Mouse (Mus musculus) forebrain, embryonic 10.5 days (tissue): Measurements from ENCODE around the gene Mthfd1l. TPM values are rescaled to one million over a fixed set of nuclear protein-coding genes. Genes with fewer than 3 reads are reported as not detected.
"Not testable (repeated sequence)": the region's sequence is repeated elsewhere in the genome, so short reads cannot be mapped to it uniquely, and the experiment has no call there.

Experiments used
- DNase-seq: peaks from one replicate; pipeline ENCODE4 v3.0.0-alpha.2; 2017; ENCODE audit warnings: low spot score; ENCODE audit errors: extremely low spot score
- H3K27ac ChIP-seq: fragments of 300-500 bp; sonication (generic); 2 replicates; pipeline ENCODE4 v1.5.1; 2016; ENCODE audit warnings: mild to moderate bottlenecking
- H3K27me3 ChIP-seq: fragments of 300-500 bp; sonication (generic); 2 replicates; pipeline ENCODE4 v1.6.1; 2016; ENCODE audit warnings: mild to moderate bottlenecking; ENCODE audit not compliant: poor library complexity, severe bottlenecking
- H3K36me3 ChIP-seq: fragments of 300-500 bp; sonication (generic); replicated peaks from 2 replicates; pipeline ENCODE4 v1.6.1; 2016; ENCODE audit warnings: mild to moderate bottlenecking, moderate library complexity
- H3K4me1 ChIP-seq: fragments of 300-500 bp; sonication (generic); 2 replicates; pipeline ENCODE4 v1.6.1; 2016
- H3K4me3 ChIP-seq: fragments of 300-500 bp; sonication (generic); 2 replicates; pipeline ENCODE4 v1.5.1; 2016; ENCODE audit warnings: mild to moderate bottlenecking, moderate library complexity
- H3K9me3 ChIP-seq: fragments of 300-500 bp; sonication (generic); 2 replicates; pipeline ENCODE4 v1.6.1; 2016; ENCODE audit warnings: mild to moderate bottlenecking, moderate library complexity
- WGBS: fragments of 180-500 bp; shearing (Covaris S2); methylation state at CpG from one replicate; pipeline ENCODE4 v1.1.7; 2016; 5-methylcytosine and 5-hydroxymethylcytosine counted together
- polyA plus RNA-seq: library from polyadenylated mRNA; unstranded; fragments of >200 nt; fragmentation: Nextera tagmentation; extraction: Ambion mirVana; gene quantifications from 2 replicates; pipeline ENCODE4 v1.2.1, GENCODE M21; 2016

Mthfd1l gene
- polyA plus RNA-seq, 1 experiment from 2014 or later = 26.8 TPM

DNA sequence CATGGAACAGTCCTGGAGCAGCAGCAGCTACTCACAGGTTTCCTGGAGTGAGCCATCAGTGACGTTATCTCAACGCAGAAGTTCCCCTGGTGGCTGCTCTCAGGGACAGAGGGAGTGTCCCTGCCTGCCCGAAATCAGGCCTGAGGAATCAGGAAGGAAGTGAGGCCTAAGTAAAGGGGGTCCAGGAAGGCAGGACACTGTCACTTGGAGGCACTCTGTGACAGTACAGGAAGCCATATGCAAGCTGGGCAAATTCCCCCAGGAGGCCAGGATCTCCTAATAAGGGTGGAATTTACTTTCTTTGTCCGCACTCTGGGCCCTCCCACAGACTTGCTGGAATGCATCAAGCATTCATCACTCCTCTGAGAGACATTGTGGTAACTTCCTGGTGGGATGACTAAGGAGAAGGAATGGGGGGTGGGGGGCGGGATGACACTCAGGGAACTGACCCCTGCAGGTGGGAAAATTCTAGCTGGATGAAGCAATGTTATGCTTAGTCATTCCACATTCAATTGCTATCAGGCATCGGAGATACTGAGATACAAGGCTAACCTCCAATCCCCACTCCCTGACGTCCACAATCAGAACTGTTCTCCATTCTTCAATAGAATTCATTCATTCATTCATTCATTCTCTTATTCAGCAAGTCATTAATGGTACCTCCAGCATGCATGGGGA lies 134.9 kb downstream of the Mthfd1l start:
- Histone ChIP-seq H3K9me3 (no peaks in the 10 kb centered on the region), H3K27me3 (no peaks in the 10 kb centered on the region), H3K4me1 (peaks cover 44% of the 10 kb centered on the region), H3K27ac (peak overlapping the region; percentile 82), H3K36me3 (peaks cover 32% of the 10 kb centered on the region), H3K4me3 (no peak overlapping the region)
- WGBS = 30% methylated on average over 7 of the region's 7 CpGs
- DNase-seq = peak; percentile 41

DNA sequence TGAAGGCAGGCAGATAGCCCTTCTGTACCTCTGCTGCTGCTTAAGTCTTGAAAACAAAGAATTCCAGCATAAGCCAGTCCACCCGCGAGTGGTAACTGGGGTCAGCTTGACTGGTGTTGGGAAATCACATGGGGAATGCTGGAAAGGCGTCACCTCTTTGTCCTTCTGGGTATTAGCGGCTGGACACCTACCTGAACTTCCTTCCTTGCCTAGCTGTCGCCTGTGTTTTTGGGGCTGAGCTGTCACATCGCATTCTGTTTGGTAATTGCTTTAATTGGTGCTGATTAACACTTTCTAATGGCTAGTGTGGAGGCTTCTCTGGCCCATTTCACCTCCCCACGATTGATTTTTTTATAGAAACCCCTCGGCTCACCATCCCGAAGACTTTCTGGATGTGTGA lies 135.5 kb downstream of the Mthfd1l start:
- peaks cover 25% of the 10 kb centered on the region for H3K36me3 ChIP-seq
- H3K9me3 ChIP-seq = no peaks in the 10 kb centered on the region
- no peak overlapping the region for H3K4me3 ChIP-seq
- peak overlapping the region; percentile 82 for H3K27ac ChIP-seq
- DNase-seq = no peak
- H3K4me1 ChIP-seq = peaks cover 48% of the 10 kb centered on the region
- H3K27me3 ChIP-seq = no peaks in the 10 kb centered on the region
- WGBS = 71% methylated on average over 9 of the region's 9 CpGs

DNA sequence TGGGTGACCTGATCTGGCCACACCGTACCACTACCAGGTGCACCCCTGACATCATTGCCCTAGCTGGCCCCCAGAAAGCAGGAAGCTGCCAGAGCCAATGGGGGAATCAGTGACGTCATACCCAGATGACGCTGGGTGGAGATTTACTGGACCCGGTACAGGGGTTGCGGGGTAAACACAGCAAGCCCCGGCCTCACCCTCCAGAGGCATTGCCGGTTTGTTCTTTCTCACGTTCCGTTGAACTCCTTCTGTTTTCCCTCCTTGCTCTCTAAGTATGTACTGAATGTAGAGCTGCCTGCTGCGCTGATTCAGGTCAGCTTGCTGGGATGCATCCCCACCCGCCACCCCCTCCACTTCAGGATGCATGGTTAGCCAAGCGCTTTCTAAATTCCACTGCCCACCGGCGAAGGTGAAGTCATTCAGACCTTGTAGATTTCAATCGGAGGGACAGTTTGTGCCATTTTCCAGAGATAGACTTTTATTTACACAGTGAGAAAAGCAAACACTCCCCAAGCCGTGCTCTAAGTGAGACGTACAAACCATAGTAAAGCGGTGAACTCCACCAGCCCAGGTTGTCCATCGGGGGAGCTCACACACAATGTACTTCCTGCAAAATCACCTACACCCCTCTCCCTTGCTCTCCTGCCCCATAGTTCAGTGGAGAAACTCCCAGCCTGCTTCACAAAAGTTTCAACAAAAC lies 138.3 kb downstream of the Mthfd1l start:
- Histone ChIP-seq H3K36me3 (peaks cover 24% of the 10 kb centered on the region; the same call in 1 of the 2 replicates), H3K27ac (peak overlapping the region; percentile 41), H3K4me3 (no peak overlapping the region), H3K27me3 (no peaks in the 10 kb centered on the region), H3K9me3 (no peaks in the 10 kb centered on the region), H3K4me1 (peaks cover 38% of the 10 kb centered on the region)
- no peak for DNase-seq
- WGBS = 91% methylated on average over 19 of the region's 19 CpGs

DNA sequence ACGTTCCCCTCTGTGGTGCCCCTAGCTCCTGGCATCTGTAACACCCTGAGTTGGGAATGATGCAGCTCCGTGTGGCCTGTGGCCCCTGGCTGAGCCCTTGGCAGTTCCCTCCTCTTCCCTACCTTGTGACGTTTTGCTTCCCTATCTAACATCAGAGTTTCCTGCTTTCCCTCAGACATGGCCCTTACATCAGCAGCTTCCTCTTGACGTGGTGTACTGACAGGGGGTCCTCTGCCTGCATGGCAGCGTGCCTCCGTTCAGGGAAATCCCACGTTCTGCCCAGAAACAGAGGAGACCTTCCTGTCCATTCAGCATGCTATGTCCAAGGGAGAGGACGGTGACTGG lies 138.8 kb downstream of the Mthfd1l start:
- Histone ChIP-seq H3K36me3 (peaks cover 24% of the 10 kb centered on the region; the same call in 1 of the 2 replicates), H3K27me3 (no peaks in the 10 kb centered on the region), H3K4me3 (no peak overlapping the region), H3K9me3 (no peaks in the 10 kb centered on the region), H3K4me1 (peaks cover 33% of the 10 kb centered on the region), H3K27ac (peak overlapping the region; percentile 41; the same call in 1 of the 2 replicates)
- DNase-seq = no peak
- 84% methylated on average over 8 of the region's 8 CpGs for WGBS

DNA sequence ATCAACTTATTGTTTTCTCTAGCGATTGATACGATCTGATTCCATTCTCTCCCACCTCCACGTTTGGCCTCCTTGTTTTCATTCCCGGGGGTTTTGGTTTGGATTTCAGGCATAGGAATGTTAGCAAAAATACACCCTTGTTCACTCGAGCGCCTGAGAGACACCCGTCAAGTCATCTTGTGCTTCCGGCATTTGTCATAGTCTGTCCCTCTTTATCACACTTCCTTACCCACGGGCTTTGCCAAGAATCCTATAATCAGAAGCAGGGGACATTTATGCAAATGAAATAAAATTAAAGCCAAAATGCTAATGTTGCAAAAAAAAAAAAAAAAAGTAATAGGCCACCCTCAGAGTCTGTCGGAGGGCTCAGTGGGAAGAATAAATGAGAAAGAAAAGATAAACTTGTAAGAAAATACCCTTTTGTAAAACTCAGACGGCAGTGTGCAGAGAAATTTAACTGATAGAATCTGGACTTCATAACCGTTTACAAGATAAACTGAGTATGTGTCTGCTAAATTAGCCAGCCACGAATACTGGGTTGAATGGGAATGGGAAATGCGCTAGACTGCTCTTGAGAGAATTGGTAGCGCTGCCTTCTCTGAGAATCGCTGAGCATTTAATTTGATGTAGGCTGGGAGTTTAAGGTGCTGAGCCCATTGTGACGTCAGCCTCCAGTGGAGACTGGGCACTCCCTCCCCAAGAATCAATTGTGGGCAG lies 139.9 kb downstream of the Mthfd1l start:
- H3K9me3 ChIP-seq = no peaks in the 10 kb centered on the region
- 0 out of 2 replicates have a peak overlapping the region, but pooled peaks have one; percentile 8 for H3K27ac ChIP-seq
- H3K4me1 ChIP-seq = peaks cover 23% of the 10 kb centered on the region
- H3K27me3 ChIP-seq = no peaks in the 10 kb centered on the region
- 81% methylated on average over 17 of the region's 17 CpGs for WGBS
- peaks cover 24% of the 10 kb centered on the region; the same call in 1 of the 2 replicates for H3K36me3 ChIP-seq
- H3K4me3 ChIP-seq = no peak overlapping the region
- DNase-seq = no peak

DNA sequence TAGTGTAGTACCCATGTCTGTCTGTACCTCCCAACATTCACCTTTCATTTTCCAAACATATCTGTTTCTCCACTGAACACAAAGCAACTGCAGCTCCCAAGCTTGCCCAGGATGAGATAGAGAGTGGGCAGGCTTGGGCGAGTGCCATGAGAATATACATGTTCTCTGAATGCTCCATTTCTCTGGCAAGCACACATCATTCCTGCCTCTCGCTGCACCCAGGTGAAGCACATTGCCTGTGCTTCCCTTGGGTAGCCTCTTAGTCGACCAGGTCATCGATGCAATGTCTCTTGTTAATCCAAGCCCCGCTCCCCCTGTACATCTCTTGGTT lies 140.4 kb downstream of the Mthfd1l start:
- 91% methylated on average over 5 of the region's 5 CpGs for WGBS
- Histone ChIP-seq H3K4me3 (no peak overlapping the region), H3K36me3 (peaks cover 21% of the 10 kb centered on the region; the same call in 1 of the 2 replicates), H3K4me1 (peaks cover 18% of the 10 kb centered on the region), H3K27ac (no peak overlapping the region), H3K9me3 (no peaks in the 10 kb centered on the region), H3K27me3 (no peaks in the 10 kb centered on the region)
- no peak for DNase-seq

DNA sequence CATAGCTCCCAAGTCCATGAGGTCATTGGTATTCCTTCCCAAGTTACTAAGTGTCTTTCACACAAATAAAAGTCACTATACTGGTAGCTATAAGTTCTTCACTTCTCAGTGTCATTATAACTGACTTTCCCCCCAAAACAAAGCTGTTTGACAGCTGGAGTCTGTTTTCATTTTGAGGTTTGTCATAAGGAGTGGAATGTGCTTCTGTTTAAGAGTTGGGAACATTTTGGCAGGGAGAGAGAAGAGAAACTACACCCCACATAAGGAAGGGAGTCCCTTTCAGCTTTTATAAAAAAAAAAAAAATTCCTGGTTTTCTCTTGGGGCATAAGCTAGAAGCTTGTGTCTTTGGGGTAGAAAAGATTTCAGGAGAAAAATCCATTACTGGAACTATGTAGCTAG lies 143.7 kb downstream of the Mthfd1l start:
- Histone ChIP-seq H3K36me3 (peaks cover 16% of the 10 kb centered on the region), H3K4me1 (0 out of 2 replicates have a peak, but pooled peaks cover 4% of the 10 kb centered on the region), H3K27ac (no peak overlapping the region), H3K9me3 (no peaks in the 10 kb centered on the region), H3K27me3 (no peaks in the 10 kb centered on the region), H3K4me3 (no peak overlapping the region)
- DNase-seq = no peak

DNA sequence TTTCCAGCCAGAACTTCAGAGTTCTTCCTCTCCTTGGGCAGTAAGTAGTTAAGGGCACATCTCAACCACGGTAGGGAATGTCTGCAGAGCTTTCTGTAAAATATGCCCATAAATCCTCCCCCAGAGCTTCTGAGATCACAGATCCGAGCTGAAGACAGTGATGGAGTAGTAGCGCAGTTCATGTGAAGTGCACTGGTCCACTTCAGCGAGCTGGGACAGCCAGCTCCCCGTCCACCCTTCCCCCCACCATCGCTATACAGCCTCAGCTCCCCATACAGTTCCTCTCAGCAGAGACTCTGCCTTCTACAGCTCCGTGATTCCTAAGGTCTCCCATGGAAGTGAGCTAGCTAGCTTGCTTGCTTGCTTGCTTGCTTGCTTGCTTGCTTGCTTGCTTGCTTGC lies 144.2 kb downstream of the Mthfd1l start:
- 71% methylated on average over 7 of the region's 7 CpGs for WGBS
- Histone ChIP-seq H3K36me3 (peaks cover 13% of the 10 kb centered on the region), H3K27ac (no peak overlapping the region), H3K4me3 (no peak overlapping the region), H3K9me3 (no peaks in the 10 kb centered on the region), H3K4me1 (0 out of 2 replicates have a peak, but pooled peaks cover 4% of the 10 kb centered on the region), H3K27me3 (no peaks in the 10 kb centered on the region)
- DNase-seq = no peak

DNA sequence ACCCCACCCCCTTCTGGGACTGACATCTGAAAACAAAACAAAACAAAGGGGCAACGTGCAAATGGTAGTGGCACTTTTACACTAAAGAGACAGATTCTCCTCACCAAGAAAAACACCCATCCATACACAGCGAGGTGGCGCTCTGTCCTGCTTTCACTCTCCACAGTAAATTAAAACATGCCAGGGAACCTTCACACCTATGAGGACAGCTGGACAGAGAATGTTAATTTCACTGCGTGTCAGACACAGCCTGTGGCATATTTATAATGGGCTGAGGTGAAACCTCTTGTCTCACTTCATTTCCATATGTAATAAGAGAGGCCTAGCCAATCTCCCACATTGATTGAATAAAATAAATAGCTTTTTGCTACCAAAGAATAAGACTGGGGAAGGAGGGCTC lies 146.4 kb downstream of the Mthfd1l start:
- H3K4me3 ChIP-seq = no peak overlapping the region
- H3K36me3 ChIP-seq = peaks cover 10% of the 10 kb centered on the region
- 0 out of 2 replicates have a peak, but pooled peaks cover 1% of the 10 kb centered on the region for H3K4me1 ChIP-seq
- no peak for DNase-seq
- no peak overlapping the region for H3K27ac ChIP-seq
- 86% methylated on average over 4 of the region's 4 CpGs for WGBS
- H3K27me3 ChIP-seq = no peaks in the 10 kb centered on the region
- no peaks in the 10 kb centered on the region for H3K9me3 ChIP-seq

DNA sequence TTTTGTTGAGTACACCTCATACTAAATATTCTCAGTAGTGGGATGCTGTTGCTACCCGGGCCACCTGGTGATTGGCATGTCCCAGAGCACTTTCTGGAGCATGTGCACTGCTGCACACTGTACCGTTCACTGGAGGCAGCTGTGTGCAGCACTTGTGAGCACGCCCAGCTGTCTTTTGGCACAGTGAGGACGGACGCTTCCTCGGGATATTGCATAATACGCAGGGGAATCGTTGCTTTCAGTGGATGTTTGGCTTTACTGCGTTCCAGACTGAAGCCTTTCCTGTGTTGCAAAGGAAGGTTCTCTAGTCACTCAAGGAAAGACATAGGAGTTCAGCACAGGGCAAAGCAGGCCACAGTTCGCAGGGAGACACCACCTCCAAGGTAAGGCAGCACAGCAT lies 147.8 kb downstream of the Mthfd1l start:
- H3K9me3 ChIP-seq = no peaks in the 10 kb centered on the region
- 92% methylated on average over 10 of the region's 10 CpGs for WGBS
- DNase-seq = no peak
- no peak overlapping the region for H3K27ac ChIP-seq
- peaks cover 7% of the 10 kb centered on the region for H3K36me3 ChIP-seq
- peaks cover 6% of the 10 kb centered on the region; the same call in 1 of the 2 replicates for H3K4me1 ChIP-seq
- H3K4me3 ChIP-seq = no peak overlapping the region
- no peaks in the 10 kb centered on the region for H3K27me3 ChIP-seq

DNA sequence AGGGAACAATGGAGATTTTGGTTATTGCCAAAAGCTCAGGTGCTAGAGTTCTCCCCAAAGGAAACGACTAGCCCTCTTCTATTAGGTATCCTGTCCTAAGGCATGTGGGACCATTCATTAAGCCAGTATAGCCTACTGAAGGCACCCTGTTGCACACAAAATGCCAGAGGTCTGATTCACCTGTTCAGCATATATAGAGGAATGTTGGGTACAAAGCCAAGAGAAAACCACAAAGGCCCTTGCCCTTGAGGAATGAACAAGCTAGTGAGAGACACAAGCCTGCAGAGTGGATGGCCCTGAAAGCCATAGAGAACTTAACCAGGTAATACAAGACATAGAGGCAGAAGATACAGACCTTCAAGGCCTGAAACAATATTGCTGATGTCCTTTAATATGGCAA lies 148.3 kb downstream of the Mthfd1l start:
- Histone ChIP-seq H3K9me3 (no peaks in the 10 kb centered on the region), H3K27me3 (no peaks in the 10 kb centered on the region), H3K36me3 (peaks cover 7% of the 10 kb centered on the region), H3K4me3 (no peak overlapping the region), H3K4me1 (peaks cover 8% of the 10 kb centered on the region), H3K27ac (no peak overlapping the region)
- 91% methylated on average over 1 of the region's 1 CpGs for WGBS
- DNase-seq = no peak

DNA sequence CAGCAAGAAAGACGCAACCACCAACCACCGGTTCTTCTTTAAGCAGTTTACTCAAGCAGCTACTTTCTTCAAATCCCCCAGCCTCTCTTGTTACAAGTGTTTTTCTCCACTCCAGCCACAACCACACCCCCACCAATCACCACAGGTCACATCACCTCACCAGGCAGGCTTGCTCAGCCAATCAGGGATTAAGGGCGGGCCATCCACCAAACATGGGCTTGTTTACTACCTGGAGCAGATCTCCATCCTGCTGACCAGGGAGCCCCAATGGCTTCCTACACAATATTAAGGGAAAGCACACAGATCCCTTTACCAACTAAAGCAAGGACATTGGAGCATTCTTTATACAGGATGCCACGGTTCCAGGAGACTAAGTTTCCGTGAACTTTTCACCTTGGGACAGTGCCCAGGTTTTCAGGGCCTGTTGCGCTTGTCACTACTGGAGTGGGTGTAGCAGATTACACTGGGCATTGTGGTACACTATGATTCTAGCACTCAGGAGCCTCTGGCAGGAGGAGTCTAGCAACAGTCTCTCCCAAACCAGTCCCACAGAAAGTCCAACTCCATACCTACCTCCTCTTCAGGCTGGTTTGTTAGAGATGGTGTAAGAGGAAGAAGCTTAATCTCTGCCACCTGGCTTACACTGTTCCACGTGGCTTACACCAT lies 150.5 kb downstream of the Mthfd1l start:
- not testable (repeated sequence) for H3K27me3 ChIP-seq, H3K9me3 ChIP-seq, H3K4me3 ChIP-seq, DNase-seq, H3K27ac ChIP-seq
- Histone ChIP-seq H3K4me1 (peaks cover 15% of the 10 kb centered on the region), H3K36me3 (peaks cover 12% of the 10 kb centered on the region)
- WGBS = 89% methylated on average over 7 of the region's 7 CpGs
